Mouse (Mus musculus): ENCODE results near the gene Zfp580. TPM values are rescaled to one million over a fixed set of nuclear protein-coding genes. Genes with fewer than 3 reads are reported as not detected.
A peak's percentile ranks its signal among the peaks of the same experiment; 100 is the strongest.
"Not testable (repeated sequence)": the region's sequence is repeated elsewhere in the genome, so short reads cannot be mapped to it uniquely, and the experiment has no call there.

Zfp580 gene
- polyA plus RNA-seq, 1 experiment from 2014 or later, result 22.2 TPM

GRCm38 (mm10) chr7:5058631-5059030 is 7.3 kb downstream of the Zfp580 start:
- H3K27me3 ChIP-seq (replicated peaks), result peaks cover 43% of the 10 kb centered on the region
- no peak overlapping the region for H3K9ac ChIP-seq
- H3K27ac ChIP-seq, result no peak overlapping the region
- peaks cover 26% of the 10 kb centered on the region for H3K4me1 ChIP-seq (replicated peaks)
- H3K9me3 ChIP-seq, result no peaks in the 10 kb centered on the region
- ATAC-seq, result no peak
- H3K36me3 ChIP-seq, result no peaks in the 10 kb centered on the region
- WGBS, result 89% methylated on average over 1 of the region's 1 CpGs
- no peak overlapping the region for H3K4me2 ChIP-seq (replicated peaks)
- no peak overlapping the region for H3K4me3 ChIP-seq (replicated peaks)

DNA sequence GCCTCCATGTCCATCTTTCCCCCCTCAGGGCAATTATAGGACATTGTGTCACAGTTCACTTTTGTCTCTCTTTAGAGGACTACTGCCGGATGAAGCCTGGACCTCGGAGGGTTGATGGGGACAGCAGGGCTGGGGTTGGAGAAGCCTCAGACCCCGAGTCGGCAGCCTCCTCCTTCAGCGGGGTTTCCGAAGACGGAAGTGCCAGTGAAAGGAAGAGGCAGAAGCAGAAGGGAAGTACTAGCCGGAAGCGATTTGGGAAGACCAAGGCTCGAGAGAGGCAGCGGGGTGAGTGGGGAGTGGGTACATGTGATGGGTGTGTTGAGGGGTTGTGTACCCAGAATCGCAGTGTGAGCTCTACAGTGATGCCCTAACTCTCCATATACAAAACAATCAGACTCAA is 8.1 kb downstream of the Zfp580 start:
- Histone ChIP-seq H3K9me3 (no peaks in the 10 kb centered on the region), H3K9ac (no peak overlapping the region), H3K4me3 (replicated peaks) (no peak overlapping the region), H3K36me3 (no peaks in the 10 kb centered on the region), H3K27me3 (replicated peaks) (peaks cover 35% of the 10 kb centered on the region), H3K27ac (no peak overlapping the region), H3K4me1 (replicated peaks) (peaks cover 24% of the 10 kb centered on the region), H3K4me2 (replicated peaks) (no peak overlapping the region)
- WGBS, result 91% methylated on average over 12 of the region's 12 CpGs
- ATAC-seq, result no peak

DNA sequence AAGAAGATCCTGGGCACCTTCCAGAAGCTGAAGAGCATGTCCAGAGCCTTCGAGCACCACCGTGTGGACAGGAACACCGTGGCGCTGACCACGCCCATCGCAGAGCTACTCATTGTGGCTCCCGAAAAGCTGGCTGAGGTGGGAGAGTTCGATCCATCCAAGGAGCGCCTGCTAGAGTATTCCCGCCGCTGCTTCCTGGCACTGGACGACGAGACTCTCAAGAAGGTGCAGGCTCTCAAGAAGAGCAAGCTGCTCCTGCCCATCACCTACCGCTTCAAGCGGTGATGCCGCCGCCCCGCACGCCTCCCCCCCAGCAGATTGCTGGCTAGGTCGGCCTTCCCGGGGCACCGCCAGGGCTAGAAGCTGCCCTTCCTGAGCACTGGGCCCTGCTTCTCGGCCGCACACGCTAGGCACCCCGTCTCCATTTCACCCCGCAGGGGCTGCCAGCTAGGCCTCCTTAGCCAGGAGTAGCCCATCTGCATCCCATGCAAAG is 8.9 kb downstream of the Zfp580 start:
- peak overlapping the region; percentile 90 for H3K4me2 ChIP-seq (replicated peaks)
- peaks cover 27% of the 10 kb centered on the region for H3K27me3 ChIP-seq (replicated peaks)
- H3K36me3 ChIP-seq, result no peaks in the 10 kb centered on the region
- H3K9ac ChIP-seq, result peak overlapping the region; percentile 72
- H3K27ac ChIP-seq, result peak overlapping the region; percentile 99
- H3K9me3 ChIP-seq, result no peaks in the 10 kb centered on the region
- H3K4me3 ChIP-seq (replicated peaks), result peak overlapping the region; percentile 62
- peaks cover 24% of the 10 kb centered on the region for H3K4me1 ChIP-seq (replicated peaks)
- whole genome bisulfite sequencing, result 2% methylated on average over 27 of the region's 27 CpGs
- ATAC-seq, result peak; percentile 13

GRCm38 (mm10) chr7:5060944-5061773 is 9.8 kb downstream of the Zfp580 start:
- Histone ChIP-seq H3K4me1 (replicated peaks) (peaks cover 26% of the 10 kb centered on the region), H3K9ac (peak overlapping the region; percentile 72), H3K27me3 (replicated peaks) (peaks cover 18% of the 10 kb centered on the region), H3K36me3 (no peaks in the 10 kb centered on the region), H3K4me2 (replicated peaks) (peak overlapping the region; percentile 90), H3K9me3 (no peaks in the 10 kb centered on the region), H3K27ac (peak overlapping the region; percentile 99), H3K4me3 (replicated peaks) (peak overlapping the region; percentile 62)
- ATAC-seq, result peak; percentile 91
- under 1% methylated on average over 60 of the region's 60 CpGs for WGBS

GRCm38 (mm10) chr7:5061774-5062359 is 10.5 kb downstream of the Zfp580 start, which contains the start of gene U2af2:
Gene U2af2, plus strand, starts transcription at chr7:5062143.
- no peaks in the 10 kb centered on the region for H3K9me3 ChIP-seq
- H3K27ac ChIP-seq, result peak within 1 kb of the TSS; percentile 99
- peak within 1 kb of the TSS; percentile 90 for H3K4me2 ChIP-seq (replicated peaks)
- H3K36me3 ChIP-seq, result 0 out of 2 replicates have a peak, but pooled peaks cover under 1% of the 10 kb centered on the region
- H3K9ac ChIP-seq, result peak within 1 kb of the TSS; percentile 72
- under 1% methylated on average over 64 of the region's 65 CpGs for WGBS
- H3K4me3 ChIP-seq (replicated peaks), result peak within 1 kb of the TSS; percentile 62
- ATAC-seq, result peak; percentile 85
- peaks cover 25% of the 10 kb centered on the region for H3K4me1 ChIP-seq (replicated peaks)
- peaks cover 12% of the 10 kb centered on the region for H3K27me3 ChIP-seq (replicated peaks)

- Histone ChIP-seq H3K36me3 (0 out of 2 replicates have a peak, but pooled peaks cover 7% of the 10 kb centered on the region), H3K9ac (peak overlapping the region; percentile 72), H3K27me3 (replicated peaks) (peaks cover 7% of the 10 kb centered on the region; the same call in 1 of the 2 replicates), H3K9me3 (no peaks in the 10 kb centered on the region), H3K4me3 (replicated peaks) (peak overlapping the region; percentile 62), H3K4me2 (replicated peaks) (peak overlapping the region; percentile 74), H3K4me1 (replicated peaks) (peaks cover 22% of the 10 kb centered on the region), H3K27ac (peak overlapping the region; percentile 99)
- ATAC-seq, result peak; percentile 68
- under 1% methylated on average over 51 of the region's 51 CpGs for WGBS
Measured at GRCm38 (mm10) chr7:5062360-5063001, 11.1 kb downstream of the Zfp580 start.

DNA sequence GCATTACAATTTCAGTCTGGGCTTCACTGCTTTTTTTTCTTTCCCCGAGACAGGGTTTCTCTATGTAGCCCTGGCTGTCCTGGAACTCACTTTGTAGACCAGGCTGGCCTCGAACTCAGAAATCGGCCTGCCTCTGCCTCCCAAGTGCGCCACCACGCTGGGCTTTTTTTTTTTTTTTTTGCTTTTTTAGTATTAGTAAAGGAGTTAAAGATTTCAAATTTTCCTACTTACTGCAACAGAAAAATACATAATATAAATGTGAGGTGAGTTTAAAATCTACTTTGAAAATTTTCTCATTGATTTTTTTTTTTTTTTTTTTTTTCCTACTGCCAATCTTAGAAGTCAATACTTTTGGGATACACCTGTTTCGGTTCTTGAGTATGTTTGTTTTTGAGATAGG is 13.5 kb downstream of the Zfp580 start:
- no peak overlapping the region for H3K4me3 ChIP-seq (replicated peaks)
- no peak overlapping the region for H3K9ac ChIP-seq
- ATAC-seq, result no peak
- 89% methylated on average over 6 of the region's 6 CpGs for WGBS
- H3K27ac ChIP-seq, result no peak overlapping the region
- peaks cover 21% of the 10 kb centered on the region for H3K4me1 ChIP-seq (replicated peaks)
- H3K36me3 ChIP-seq, result peaks cover 28% of the 10 kb centered on the region
- peak overlapping the region; percentile 74; the same call in 1 of the 2 replicates for H3K4me2 ChIP-seq (replicated peaks)
- no peaks in the 10 kb centered on the region for H3K27me3 ChIP-seq (replicated peaks)
- no peaks in the 10 kb centered on the region for H3K9me3 ChIP-seq

GRCm38 (mm10) chr7:5073586-5073985 is 22.2 kb downstream of the Zfp580 start:
- Histone ChIP-seq H3K4me3 (replicated peaks) (no peak overlapping the region), H3K27ac (no peak overlapping the region), H3K4me1 (replicated peaks) (no peaks in the 10 kb centered on the region), H3K9me3 (no peaks in the 10 kb centered on the region), H3K36me3 (peaks cover 65% of the 10 kb centered on the region), H3K9ac (no peak overlapping the region), H3K4me2 (replicated peaks) (no peak overlapping the region), H3K27me3 (replicated peaks) (no peaks in the 10 kb centered on the region)
- WGBS, result 62% methylated on average over 1 of the region's 1 CpGs
- peak; percentile 31; the same call in 1 of the 2 replicates for ATAC-seq

DNA sequence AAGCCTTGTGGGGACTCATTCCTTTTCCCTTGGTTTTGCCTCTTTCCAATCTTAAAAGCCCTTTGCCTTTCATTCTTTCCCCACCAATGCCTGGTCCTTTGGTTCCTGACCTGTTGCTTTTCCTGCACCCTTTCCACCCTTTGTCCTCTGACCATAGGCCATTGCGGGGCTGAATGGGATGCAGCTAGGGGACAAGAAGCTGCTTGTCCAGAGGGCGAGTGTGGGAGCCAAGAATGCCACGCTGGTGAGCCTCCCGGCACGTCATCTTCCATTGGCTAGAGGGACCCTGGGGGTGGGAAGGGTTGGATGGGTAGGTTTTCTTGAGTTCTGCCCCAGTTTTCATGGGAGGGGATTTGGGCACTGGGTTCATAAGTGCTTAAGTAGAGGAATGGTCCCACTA is 23.6 kb downstream of the Zfp580 start:
- Histone ChIP-seq H3K4me3 (replicated peaks) (no peak overlapping the region), H3K27me3 (replicated peaks) (no peaks in the 10 kb centered on the region), H3K9ac (no peak overlapping the region), H3K36me3 (peaks cover 55% of the 10 kb centered on the region), H3K27ac (no peak overlapping the region), H3K9me3 (no peaks in the 10 kb centered on the region), H3K4me1 (replicated peaks) (no peaks in the 10 kb centered on the region), H3K4me2 (replicated peaks) (no peak overlapping the region)
- WGBS, result 96% methylated on average over 5 of the region's 5 CpGs
- ATAC-seq, result no peak

GRCm38 (mm10) chr7:5076931-5077330 is 25.6 kb downstream of the Zfp580 start:
- Histone ChIP-seq H3K27ac (no peak overlapping the region), H3K9me3 (no peaks in the 10 kb centered on the region), H3K4me2 (replicated peaks) (no peak overlapping the region), H3K4me1 (replicated peaks) (peaks cover 4% of the 10 kb centered on the region), H3K27me3 (replicated peaks) (no peaks in the 10 kb centered on the region), H3K9ac (no peak overlapping the region), H3K4me3 (replicated peaks) (no peak overlapping the region), H3K36me3 (peaks cover 48% of the 10 kb centered on the region)
- no peak for ATAC-seq
- 65% methylated on average over 2 of the region's 2 CpGs for WGBS

DNA sequence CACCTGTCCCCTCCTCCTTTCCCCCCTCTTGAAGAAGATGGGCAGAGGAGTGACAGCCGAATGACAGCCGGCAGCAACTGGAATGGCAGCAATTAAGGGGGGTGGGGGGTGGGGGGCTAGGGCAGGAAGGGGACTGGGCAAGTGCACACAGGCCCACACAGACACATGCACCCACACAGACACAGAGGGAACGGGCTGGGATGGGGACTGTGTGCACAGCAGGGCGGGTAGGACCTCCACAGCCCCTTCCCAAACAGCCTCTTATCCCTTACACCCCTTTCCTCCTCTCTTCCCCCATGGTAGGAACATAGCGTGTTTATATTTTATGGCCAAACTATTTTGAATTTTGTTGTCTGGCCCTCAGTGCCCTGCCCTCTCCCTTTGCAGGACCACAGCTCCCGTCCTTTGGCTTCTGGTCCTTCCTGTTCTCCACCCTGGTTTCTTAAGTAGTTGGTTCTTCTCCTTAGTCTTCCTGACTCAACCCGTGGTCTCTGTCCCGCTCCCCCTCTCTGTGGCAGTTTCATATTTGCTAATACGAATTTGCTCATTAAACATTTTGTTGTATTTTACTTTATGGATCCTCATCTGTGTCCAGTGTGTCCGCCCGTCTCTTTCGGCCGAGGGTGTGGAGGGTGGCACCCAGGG is 28.1 kb downstream of the Zfp580 start:
- Histone ChIP-seq H3K36me3 (peaks cover 29% of the 10 kb centered on the region), H3K9ac (peak overlapping the region; percentile 99; the same call in 1 of the 2 replicates), H3K27ac (peak overlapping the region; percentile 95), H3K4me2 (replicated peaks) (peak overlapping the region; percentile 68), H3K4me3 (replicated peaks) (peak overlapping the region; percentile 99)
- H3K4me1 ChIP-seq (replicated peaks); H3K9me3 ChIP-seq; H3K27me3 ChIP-seq (replicated peaks): not testable (repeated sequence)
- ATAC-seq, result peak; percentile 23
- 32% methylated on average over 8 of the region's 13 CpGs for WGBS
